Mouse (Mus musculus): Measurements from ENCODE around the gene Pnma1.

DNA sequence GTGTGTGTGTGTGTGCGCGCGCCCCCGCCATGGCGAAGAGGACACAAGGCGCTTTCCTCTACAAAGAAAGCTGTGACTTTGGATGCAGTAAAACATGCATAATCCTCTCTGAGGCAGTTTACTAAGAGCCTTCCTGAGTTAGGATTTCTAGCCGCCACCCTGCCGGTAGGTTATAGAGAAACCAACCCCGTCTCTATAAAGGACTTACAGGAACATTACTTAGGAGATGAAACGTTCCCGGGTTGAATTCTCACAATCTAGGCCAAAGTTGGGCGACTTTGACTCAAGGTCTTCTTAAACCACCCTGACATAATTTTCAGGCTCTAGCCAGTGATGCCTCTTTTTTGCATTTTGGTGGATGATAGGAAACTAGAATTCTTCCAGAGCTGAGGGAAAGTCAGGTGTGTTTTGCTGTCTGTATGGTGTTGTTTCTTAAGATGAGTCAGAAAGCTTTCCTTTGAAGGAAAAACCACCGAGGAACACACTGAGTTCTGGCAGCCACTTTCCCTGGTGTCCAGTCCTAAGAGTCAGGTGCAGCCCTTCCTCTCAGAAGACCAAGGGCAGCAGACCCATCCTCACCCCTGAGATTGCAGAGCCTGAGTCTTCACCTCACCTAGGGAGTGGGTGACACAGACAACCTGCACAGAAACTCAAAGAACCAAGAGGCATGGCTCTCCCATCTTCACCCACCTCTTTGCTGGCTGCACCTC lies 46.3 kb upstream of the Pnma1 start:
- TF ChIP-seq CTCF (IDR thresholded peaks at IDR 0.05) (0 out of 2 replicates have a peak, but pooled peaks have one; percentile 13), EP300 (IDR thresholded peaks at IDR 0.05) (no peak)
